Mouse (Mus musculus) embryonic fibroblast, embryonic 13.5 days (primary cell): ENCODE measurements at regions not wholly inside any gene's neighbourhood (a gene's known extent, or its start where the extent isn't known, plus 50 kb on each side); places are given as distances from the start of the nearest gene placed in this dataset.

Experiments used
- H3K27ac ChIP-seq: 2 replicates; pipeline ENCODE4 v1.5.1; 2012; ENCODE audit warnings: low read length, control low read depth, inconsistent platforms; ENCODE audit not compliant: insufficient read depth
- H3K4me1 ChIP-seq: 2 replicates; pipeline ENCODE4 v1.6.1; 2011; ENCODE audit warnings: low read length; ENCODE audit not compliant: control insufficient read depth, insufficient read depth
- H3K4me3 ChIP-seq: 2 replicates; pipeline ENCODE4 v1.5.1; 2011; ENCODE audit warnings: mild to moderate bottlenecking, control low read depth, low read length; ENCODE audit not compliant: insufficient read depth
- CTCF ChIP-seq: IDR thresholded peaks from 2 replicates; pipeline ENCODE4 v1.5.1; 2011; ENCODE audit warnings: mild to moderate bottlenecking, control low read depth, low read length, moderate library complexity, borderline replicate concordance; ENCODE audit not compliant: insufficient read depth
- POLR2A ChIP-seq: IDR thresholded peaks from 2 replicates; pipeline ENCODE4 v1.6.1; 2011; ENCODE audit warnings: low read depth, mild to moderate bottlenecking, control low read depth, low read length, moderate library complexity

DNA sequence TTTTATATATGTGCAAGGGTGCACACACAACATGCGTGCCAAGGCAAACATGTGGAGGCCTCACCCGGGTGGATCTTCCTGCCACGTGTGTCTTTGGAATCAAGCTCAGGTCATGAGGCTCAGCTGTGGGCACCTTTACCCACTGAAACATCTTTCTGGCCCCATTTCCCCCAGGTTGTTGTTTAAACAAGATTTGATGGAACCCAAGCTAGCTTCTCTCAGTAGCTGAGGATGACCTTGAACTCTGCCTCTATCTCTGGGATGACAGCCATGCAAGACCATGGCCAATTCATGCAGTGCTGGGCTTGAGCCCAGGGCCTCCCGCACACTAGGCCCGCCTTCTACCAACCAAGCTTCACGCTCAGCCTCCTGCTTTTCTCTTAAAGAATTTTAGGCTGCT lies 480.9 kb downstream of the Ajap1 start:
- TF ChIP-seq POLR2A (no peak), CTCF (no peak)
- Histone ChIP-seq H3K4me3 (no peak overlapping the region), H3K27ac (no peak overlapping the region), H3K4me1 (no peaks in the 10 kb centered on the region)

DNA sequence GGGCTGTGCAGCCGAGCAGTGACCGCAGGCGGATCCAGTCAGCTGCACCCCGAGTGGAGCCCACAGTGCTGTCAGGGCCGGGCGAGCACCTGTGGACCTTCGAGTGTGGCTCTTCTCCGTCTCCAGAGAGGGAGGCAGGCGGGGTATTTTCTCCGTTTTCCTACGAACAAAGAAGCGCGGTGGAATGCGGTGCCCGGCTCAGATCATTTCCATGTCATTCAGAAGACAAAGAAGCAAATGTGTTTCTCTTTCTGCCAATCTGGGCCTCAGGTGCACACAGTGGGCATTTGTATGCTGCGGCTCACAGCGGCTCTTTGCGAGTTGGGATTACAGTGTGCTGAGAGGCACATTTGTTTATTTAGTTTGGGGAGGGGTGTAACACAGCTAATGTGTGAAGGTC lies 483.1 kb downstream of the Ajap1 start:
- TF ChIP-seq POLR2A (no peak), CTCF (no peak)
- Histone ChIP-seq H3K27ac (no peak overlapping the region), H3K4me1 (no peaks in the 10 kb centered on the region), H3K4me3 (no peak overlapping the region)

GRCm38 (mm10) chr4:152997251-152997650 lies 485.4 kb downstream of the Ajap1 start:
- no peak overlapping the region for H3K27ac ChIP-seq
- H3K4me1 ChIP-seq, result no peaks in the 10 kb centered on the region
- no peak for TF ChIP-seq POLR2A
- no peak for TF ChIP-seq CTCF

DNA sequence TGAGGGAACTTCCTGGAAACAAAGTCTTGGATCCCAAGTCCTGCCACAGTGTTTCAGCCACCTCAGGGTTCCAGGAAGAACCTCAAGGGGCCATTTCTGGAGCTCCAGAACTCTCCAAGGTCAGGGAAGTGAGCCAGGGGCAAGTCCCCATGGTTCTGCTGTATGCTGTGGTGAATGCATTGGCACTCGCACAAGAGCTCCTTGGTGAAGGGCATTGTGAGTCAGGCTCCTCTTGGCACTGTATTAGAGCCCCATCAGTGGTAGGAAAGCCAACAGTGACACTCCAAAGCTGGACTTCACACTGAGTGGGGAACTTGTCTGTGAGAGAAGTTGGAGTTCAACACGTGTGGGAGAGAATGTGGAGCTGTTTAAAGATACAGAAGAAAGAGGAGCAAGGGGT lies 486.0 kb downstream of the Ajap1 start:
- Histone ChIP-seq H3K27ac (no peak overlapping the region), H3K4me1 (no peaks in the 10 kb centered on the region), H3K4me3 (no peak overlapping the region)
- TF ChIP-seq POLR2A, result no peak
- TF ChIP-seq CTCF, result no peak

More at GRCm38 (mm10) chr4:152997251-152997650, 485.4 kb downstream of the Ajap1 start:
- no peak overlapping the region for H3K4me3 ChIP-seq

- TF ChIP-seq CTCF (no peak), POLR2A (no peak)
- H3K4me3 ChIP-seq, result no peak overlapping the region
Observed at GRCm38 (mm10) chr4:152995052-152995595, 487.5 kb downstream of the Ajap1 start.

DNA sequence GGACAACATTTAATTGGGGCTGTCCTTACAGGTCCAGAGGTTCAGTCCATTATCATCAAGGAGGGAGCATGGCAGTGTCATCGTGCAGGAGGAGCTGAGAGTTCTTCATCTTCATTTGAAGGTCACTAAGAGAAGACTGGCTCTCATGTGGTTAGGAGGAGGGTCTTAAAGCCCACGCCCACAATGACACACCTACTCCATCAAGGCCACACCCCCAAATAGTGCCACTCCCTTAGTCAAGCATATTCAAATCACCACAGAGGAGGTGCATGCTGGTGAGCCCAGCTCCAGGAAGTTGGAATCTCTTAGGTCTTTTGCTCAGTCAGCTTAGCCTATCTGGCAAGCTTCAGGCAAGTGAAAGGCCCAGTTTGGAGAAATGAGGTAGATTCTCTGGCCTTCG lies 488.4 kb downstream of the Ajap1 start:
- Histone ChIP-seq H3K4me3 (no peak overlapping the region), H3K4me1 (no peaks in the 10 kb centered on the region), H3K27ac (no peak overlapping the region)
- TF ChIP-seq POLR2A (no peak), CTCF (no peak)

More at GRCm38 (mm10) chr4:152995052-152995595, 487.5 kb downstream of the Ajap1 start:
- H3K4me1 ChIP-seq, result no peaks in the 10 kb centered on the region
- H3K27ac ChIP-seq, result no peak overlapping the region

DNA sequence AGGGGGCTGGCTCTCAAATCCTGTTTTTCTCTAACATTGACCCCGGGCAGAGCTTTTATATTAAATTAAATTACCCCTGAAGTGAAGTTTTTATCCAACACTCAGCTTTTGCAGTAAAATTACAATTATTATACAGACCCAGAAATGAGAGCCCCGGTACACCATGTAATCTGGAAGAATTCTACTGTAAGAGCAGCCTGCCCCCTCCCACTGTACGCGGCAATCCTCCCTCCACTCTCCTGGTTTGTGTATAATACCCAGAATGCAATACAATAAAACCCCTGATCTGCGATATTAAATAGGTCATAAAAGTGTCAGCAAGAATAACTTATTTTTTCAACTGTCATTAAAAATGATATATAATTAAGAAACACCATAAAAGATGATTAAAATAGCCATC lies 492.3 kb downstream of the Ajap1 start:
- Histone ChIP-seq H3K4me1 (no peaks in the 10 kb centered on the region), H3K4me3 (no peak overlapping the region), H3K27ac (no peak overlapping the region)
- TF ChIP-seq CTCF (no peak), POLR2A (no peak)

GRCm38 (mm10) chr4:152987726-152988125 lies 494.9 kb downstream of the Ajap1 start:
- Histone ChIP-seq H3K4me3 (no peak overlapping the region), H3K27ac (no peak overlapping the region)
- TF ChIP-seq CTCF, result no peak
- TF ChIP-seq POLR2A, result no peak

GRCm38 (mm10) chr4:152975012-152975675 lies 497.5 kb upstream of the Kcnab2 start:
- no peak for TF ChIP-seq POLR2A
- no peak for TF ChIP-seq CTCF
- Histone ChIP-seq H3K27ac (no peak overlapping the region), H3K4me1 (no peaks in the 10 kb centered on the region), H3K4me3 (no peak overlapping the region)

More at GRCm38 (mm10) chr4:152987726-152988125, 494.9 kb downstream of the Ajap1 start:
- H3K4me1 ChIP-seq, result no peaks in the 10 kb centered on the region

DNA sequence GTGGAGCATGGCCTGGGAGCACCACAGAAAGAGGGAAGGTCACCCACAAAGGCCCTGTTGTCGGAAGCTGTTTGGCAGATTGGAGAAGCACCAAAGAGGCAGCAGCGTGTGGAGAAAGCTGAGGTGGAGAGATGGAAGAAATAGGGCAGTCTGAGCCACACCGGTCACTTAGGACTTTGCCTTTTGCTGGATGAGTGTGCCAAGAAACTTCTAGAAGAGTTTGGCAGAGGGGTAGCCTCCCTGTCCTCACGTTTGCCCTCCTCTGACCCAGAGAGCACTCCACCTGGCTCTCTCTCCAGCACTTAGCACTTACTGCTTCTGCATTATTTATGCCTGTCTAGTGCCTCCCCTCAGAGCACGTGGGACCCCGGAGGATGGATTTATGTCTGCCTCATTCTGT lies 485.3 kb upstream of the Kcnab2 start:
- TF ChIP-seq POLR2A (no peak), CTCF (no peak)

GRCm38 (mm10) chr4:152962165-152962564 lies 484.5 kb upstream of the Kcnab2 start:
- no peak for TF ChIP-seq POLR2A
- no peak overlapping the region for H3K27ac ChIP-seq
- no peak overlapping the region for H3K4me3 ChIP-seq
- no peaks in the 10 kb centered on the region for H3K4me1 ChIP-seq

More for the DNA sequence above, 485.3 kb upstream of the Kcnab2 start:
- Histone ChIP-seq H3K27ac (no peak overlapping the region), H3K4me3 (no peak overlapping the region), H3K4me1 (no peaks in the 10 kb centered on the region)
